In genomic region chr1:78267519-78267918, GRCm38 (mm10) we compare ENCODE assay signal across 15 mouse cellular contexts. TPM values are rescaled to one million over a fixed set of nuclear protein-coding genes. Genes with fewer than 3 reads are reported as not detected.
A peak's percentile ranks its signal among the peaks of the same experiment; 100 is the strongest.
DNase-seq lines count a peak whose midpoint lies in the region; ATAC-seq and TF ChIP-seq lines count a peak whose summit lies in the region.
"Had no signal": no experiment of that assay in that cellular context is flagged by ENCODE, and none has a peak within 500 bp of the region (broad histone marks: within the 10 kb centered on the region; RNA-seq: fewer than 3 reads in every experiment).

No protein-coding gene starts in this region.

- H3K9ac ChIP-seq in ES-Bruce4 (ENCODE audit: low read depth, poor library complexity, severe bottlenecking), result no peak overlapping the region
- H3K9ac ChIP-seq: heart, embryonic 12.5 days; liver, embryonic 15.5 days had no signal

- H3K4me3 ChIP-seq in layer of hippocampus, adult 2 months, result no peak overlapping the region
- no peak overlapping the region for H3K4me3 ChIP-seq in ES-Bruce4 (ENCODE audit: low read depth, low read length)
- H3K4me3 ChIP-seq: heart, embryonic 12.5 days; liver, embryonic 15.5 days had no signal

- ATAC-seq in frontal cortex, adult (ENCODE audit: low TSS enrichment), result no peak
- ATAC-seq: intestine, embryonic 16.5 days had no signal

- no peaks in the 10 kb centered on the region for H3K9me3 ChIP-seq in ES-Bruce4 (replicated peaks; ENCODE audit: control insufficient read depth, insufficient read depth, low read length, poor library complexity, severe bottlenecking)
- H3K9me3 ChIP-seq: heart, embryonic 12.5 days; liver, embryonic 15.5 days had no signal

- intact Hi-C loops in gastrocnemius, postnatal 36 days (cut with DNase I), result no loop called here

- TF ChIP-seq POLR2A in ES-Bruce4 (IDR thresholded peaks at IDR 0.05; ENCODE audit: insufficient read depth, low read length), result no peak

- H3K4me1 ChIP-seq in ES-Bruce4 (ENCODE audit: control insufficient read depth, insufficient read depth, low read length), result no peaks in the 10 kb centered on the region
- H3K4me1 ChIP-seq: heart, embryonic 12.5 days; liver, embryonic 15.5 days had no signal

- H3K27me3 ChIP-seq in ES-Bruce4 (ENCODE audit: control insufficient read depth, insufficient read depth, low read length, poor library complexity, severe bottlenecking), result no peaks in the 10 kb centered on the region
- H3K27me3 ChIP-seq: heart, embryonic 12.5 days; liver, embryonic 15.5 days had no signal

- no peaks in the 10 kb centered on the region for H3K36me3 ChIP-seq in ES-Bruce4 (ENCODE audit: control insufficient read depth, insufficient read depth, low read length, poor library complexity, severe bottlenecking)
- H3K36me3 ChIP-seq: heart, embryonic 12.5 days; liver, embryonic 15.5 days had no signal

- TF ChIP-seq EP300 in ES-Bruce4 (IDR thresholded peaks at IDR 0.05; ENCODE audit: insufficient read depth, low read depth, low read length), result no peak

- TF ChIP-seq CTCF in layer of hippocampus, adult 2 months (conservative IDR thresholded peaks at IDR 0.05), result peak; percentile 27
- peak; percentile 31 for TF ChIP-seq CTCF in ES-Bruce4 (IDR thresholded peaks at IDR 0.05; ENCODE audit: low read depth, low read length)

- no peak overlapping the region for H3K27ac ChIP-seq in layer of hippocampus, adult 2 months
- H3K27ac ChIP-seq in ES-Bruce4 (ENCODE audit: insufficient read depth, low read length), result no peak overlapping the region
- H3K27ac ChIP-seq: liver, embryonic 15.5 days; macrophage had no signal

- DNase-seq in layer of hippocampus, adult 2 months (ENCODE audit: low spot score in 2 of 2), result no peak
- DNase-seq in layer of hippocampus, adult 11-12 months (ENCODE audit: low spot score), result no peak
- DNase-seq in A20 (ENCODE audit: low read depth, low spot score), result peak; percentile 1
- peak; percentile 1 for DNase-seq in induced T-regulatory cell, adult 2 months (ENCODE audit: low read depth)
- DNase-seq in gastrocnemius, postnatal 36 days, result no peak
- DNase-seq: cerebellum, adult 11 months; gastrocnemius, postnatal 14 days; heart, postnatal 4 days; midbrain, embryonic 14.5 days had no signal

RNA-seq across cellular contexts. Expression of gene Sgpp2, which starts 42.6 kb away (rescaled TPM):
- total RNA-seq in layer of hippocampus, adult 2 months (2021), result 1 to 10 TPM; 4.3 TPM
- polyA plus RNA-seq in ES-Bruce4 (2011; ENCODE audit: insufficient read depth, insufficient read length, low read depth, missing spikeins), result 0.19 and 0.72 TPM in 2 replicates
- not detected for total RNA-seq in gastrocnemius, postnatal 36 days (2021)
- polyA plus RNA-seq: macrophage had no signal

Comparison
In these comparisons a context has a peak if more than half of its experiments do, and no peak if none do; other contexts are left out.
1. DNase-seq: peak in A20 (single experiment) and induced T-regulatory cell, adult 2 months (single experiment); none in layer of hippocampus, adult 2 months (0 of 2), layer of hippocampus, adult 11-12 months (single experiment) and gastrocnemius, postnatal 36 days (0 of 2).
2. RNA of gene Sgpp2, which starts 42.6 kb away (total RNA-seq): 4.3 TPM in layer of hippocampus, adult 2 months; not detected in gastrocnemius, postnatal 36 days; every median in the first group is over 4 times any median in the second.